Mouse (Mus musculus): Measurements from ENCODE around the gene Zfp541. TPM values are rescaled to one million over a fixed set of nuclear protein-coding genes. Genes with fewer than 3 reads are reported as not detected.
A peak's percentile ranks its signal among the peaks of the same experiment; 100 is the strongest.

The Zfp541 gene
- total and polyA plus RNA-seq, 3 experiments = 0.01 TPM; not detected in 2

GRCm38 (mm10) chr7:16049576-16049915 is 12.1 kb upstream of the Zfp541 start:
- no peaks in the 10 kb centered on the region for H3K9me3 ChIP-seq (replicated peaks; ENCODE audit: insufficient read depth, low read length)
- no peak for DNase-seq (ENCODE audit: low read depth, low spot score)
- H3K4me1 ChIP-seq (ENCODE audit: control insufficient read depth in 1 of 2, insufficient read depth in 2 of 2, low read length in 2 of 2) = peaks cover 5 to 34% of the 10 kb centered on the region in 2 experiments

GRCm38 (mm10) chr7:16050600-16050999 is 11.0 kb upstream of the Zfp541 start:
- Histone ChIP-seq H3K36me3 (ENCODE audit: control insufficient read depth in 1 of 2, insufficient read depth in 2 of 2, low read length in 2 of 2) (peaks cover 0 to 22% of the 10 kb centered on the region in 2 experiments; a peak in 2 of 4 replicates), H3K27me3 (ENCODE audit: control insufficient read depth in 1 of 2, insufficient read depth in 2 of 2, low read length in 2 of 2) (no peaks in the 10 kb centered on the region), H3K9ac (ENCODE audit: control insufficient read depth, low read depth, low read length, poor library complexity, severe bottlenecking) (no peak overlapping the region), H3K4me3 (ENCODE audit: control insufficient read depth in 1 of 2, insufficient read depth in 1 of 2, low read depth in 2 of 2, low read length in 2 of 2) (no peak overlapping the region), H3K79me2 (ENCODE audit: control insufficient read depth, insufficient read depth, low read length, poor library complexity) (peaks cover 38% of the 10 kb centered on the region), H3K27ac (ENCODE audit: control insufficient read depth, low read depth, low read length) (no peak overlapping the region), H3K4me1 (ENCODE audit: control insufficient read depth in 1 of 2, insufficient read depth in 2 of 2, low read length in 2 of 2) (peaks cover 5 to 23% of the 10 kb centered on the region in 2 experiments), H3K9me3 (replicated peaks; ENCODE audit: insufficient read depth, low read length) (no peaks in the 10 kb centered on the region)
- TF ChIP-seq NRF1 (IDR thresholded peaks at IDR 0.05; ENCODE audit: insufficient read depth, low read depth, low read length, poor library complexity, severe bottlenecking) (no peak), MAX (IDR thresholded peaks at IDR 0.05; ENCODE audit: low read length) (no peak), RAD21 (IDR thresholded peaks at IDR 0.05; ENCODE audit: low read depth, low read length) (no peak), SIN3A (IDR thresholded peaks at IDR 0.05; ENCODE audit: low read length) (no peak), GABPA (IDR thresholded peaks at IDR 0.05; ENCODE audit: low read depth, low read length) (no peak), TBP (IDR thresholded peaks at IDR 0.05; ENCODE audit: low read depth, low read length) (no peak), UBTF (IDR thresholded peaks at IDR 0.05; ENCODE audit: borderline replicate concordance, insufficient read depth, low read depth, low read length) (no peak)
- DNase-seq (ENCODE audit: low read depth, low spot score) = no peak

More at GRCm38 (mm10) chr7:16049576-16049915, 12.1 kb upstream of the Zfp541 start:
- peak overlapping the region; percentile 94 for H3K27ac ChIP-seq (ENCODE audit: control insufficient read depth, low read depth, low read length)
- H3K4me3 ChIP-seq (ENCODE audit: control insufficient read depth in 1 of 2, insufficient read depth in 1 of 2, low read depth in 2 of 2, low read length in 2 of 2) = peak overlapping the region; percentile 79 to 92
- H3K36me3 ChIP-seq (ENCODE audit: control insufficient read depth in 1 of 2, insufficient read depth in 2 of 2, low read length in 2 of 2) = peaks cover 0 to 24% of the 10 kb centered on the region in 2 experiments; a peak in 2 of 4 replicates
- no peaks in the 10 kb centered on the region for H3K27me3 ChIP-seq (ENCODE audit: control insufficient read depth in 1 of 2, insufficient read depth in 2 of 2, low read length in 2 of 2)
- TF ChIP-seq UBTF (IDR thresholded peaks at IDR 0.05; ENCODE audit: borderline replicate concordance, insufficient read depth, low read depth, low read length) (no peak), HCFC1 (IDR thresholded peaks at IDR 0.05; ENCODE audit: low read depth, low read length) (0 out of 2 replicates have a peak, but pooled peaks have one; percentile 29), POLR2A (IDR thresholded peaks at IDR 0.05; ENCODE audit: control insufficient read depth in 1 of 2, insufficient read depth in 1 of 2, low read depth in 1 of 2, low read length in 2 of 2, poor library complexity in 1 of 2) (no peak), MEF2A (IDR thresholded peaks at IDR 0.05; ENCODE audit: extremely low read depth, insufficient replicate concordance, low read depth, low read length, poor library complexity, severe bottlenecking) (no peak), E2F4 (IDR thresholded peaks at IDR 0.05; ENCODE audit: borderline replicate concordance, low read depth, low read length) (no peak), ELF1 (IDR thresholded peaks at IDR 0.05; ENCODE audit: low read depth, low read length) (no peak), MXI1 (IDR thresholded peaks at IDR 0.05; ENCODE audit: low read depth, low read length) (no peak; the same call in none of the 2 replicates), SIN3A (IDR thresholded peaks at IDR 0.05; ENCODE audit: low read length) (0 out of 2 replicates have a peak, but pooled peaks have one; percentile 4)
- H3K9ac ChIP-seq (ENCODE audit: control insufficient read depth, low read depth, low read length, poor library complexity, severe bottlenecking) = peak overlapping the region; percentile 84
- H3K79me2 ChIP-seq (ENCODE audit: control insufficient read depth, insufficient read depth, low read length, poor library complexity) = peaks cover 46% of the 10 kb centered on the region
